Mouse (Mus musculus): ENCODE results near the gene Rel.

GRCm38 (mm10) chr11:23719825-23720224 lies 50.9 kb downstream of the Rel start:
- TF ChIP-seq CTCF (IDR thresholded peaks at IDR 0.05; ENCODE audit: borderline replicate concordance, insufficient read depth, low read length) (no peak), POLR2A (IDR thresholded peaks at IDR 0.05; ENCODE audit: low read depth, low read length) (no peak)

Data from embryonic fibroblast, embryonic 13.5 days (primary cell).